Mouse (Mus musculus) intestine, embryonic 16.5 days (tissue): ENCODE measurements around the gene Ppara. TPM values are rescaled to one million over a fixed set of nuclear protein-coding genes. Genes with fewer than 3 reads are reported as not detected.

Experiments
- ATAC-seq: fragments of 200-750 bp; cut with Nextera tagmentation; 2 replicates; pipeline ENCODE4 v1.8.0; 2017; ENCODE audit warnings: moderate TSS enrichment, moderate library complexity
- H3K27ac ChIP-seq: fragments of 300-500 bp; sonication (generic); 2 replicates; pipeline ENCODE4 v1.5.1; 2014; ENCODE audit warnings: mild to moderate bottlenecking, low read length
- H3K27me3 ChIP-seq: fragments of 300-500 bp; sonication (generic); replicated peaks from 2 replicates; pipeline ENCODE4 v1.6.1; 2014; ENCODE audit warnings: low read length, control low read depth, mixed read lengths; ENCODE audit not compliant: control insufficient read depth, insufficient read depth
- H3K36me3 ChIP-seq: fragments of 300-500 bp; sonication (generic); 2 replicates; pipeline ENCODE4 v1.6.1; 2014; ENCODE audit warnings: low read length, control low read depth; ENCODE audit not compliant: control insufficient read depth, insufficient read depth
- H3K4me1 ChIP-seq: fragments of 300-500 bp; sonication (generic); 2 replicates; pipeline ENCODE4 v1.6.1; 2014; ENCODE audit warnings: low read length, control low read depth, mixed read lengths; ENCODE audit not compliant: control insufficient read depth, insufficient read depth
- H3K4me2 ChIP-seq: fragments of 300-500 bp; sonication (generic); 2 replicates; pipeline ENCODE4 v1.6.1; 2014; ENCODE audit warnings: low read depth, low read length, control low read depth
- H3K4me3 ChIP-seq: fragments of 300-500 bp; sonication (generic); 2 replicates; pipeline ENCODE4 v1.5.1; 2014; ENCODE audit warnings: mild to moderate bottlenecking, low read length
- H3K9ac ChIP-seq: fragments of 300-500 bp; sonication (generic); 2 replicates; pipeline ENCODE4 v1.6.1; 2014; ENCODE audit warnings: low read depth, low read length
- H3K9me3 ChIP-seq: fragments of 300-500 bp; sonication (generic); 2 replicates; pipeline ENCODE4 v1.6.1; 2016; ENCODE audit warnings: low read length, control low read depth; ENCODE audit not compliant: control insufficient read depth
- WGBS: fragments of 180-500 bp; shearing (Covaris S2); extraction: QIAGEN DNeasy Blood & Tissue Kit; methylation state at CpG from one replicate; pipeline ENCODE4 v1.1.7; 2014; 5-methylcytosine and 5-hydroxymethylcytosine counted together
- polyA plus RNA-seq: library from polyadenylated mRNA; unstranded; fragments of >200 nt; fragmentation: Nextera tagmentation; extraction: Ambion mirVana; gene quantifications from 2 replicates; pipeline ENCODE4 v1.2.1, GENCODE M21; 2015

The Ppara gene
- polyA plus RNA-seq, 1 experiment from 2014 or later = 31.0 TPM

DNA sequence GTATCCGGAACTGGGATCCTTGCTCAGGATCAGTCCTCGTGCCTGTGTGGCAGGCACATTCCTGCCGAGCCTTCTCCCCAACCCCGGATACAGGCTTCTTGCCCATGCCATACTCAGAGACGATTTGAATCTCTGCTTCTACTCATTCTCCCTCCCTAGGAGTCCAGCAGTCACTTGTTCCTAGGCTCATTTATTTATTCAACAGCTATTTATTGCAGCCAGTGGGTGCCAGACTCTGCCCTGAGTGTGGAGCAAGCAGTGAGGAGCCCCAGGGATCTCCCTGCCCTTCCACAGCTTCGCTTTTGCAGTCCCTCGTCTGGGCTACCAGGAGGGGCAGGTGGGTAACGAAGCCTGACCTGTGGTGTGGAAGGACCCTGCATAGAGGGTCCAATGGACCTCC lies 11.4 kb downstream of the Ppara start:
- peak overlapping the region; percentile 56 for H3K9ac ChIP-seq
- H3K9me3 ChIP-seq = no peaks in the 10 kb centered on the region
- no peaks in the 10 kb centered on the region for H3K36me3 ChIP-seq
- H3K4me2 ChIP-seq = peak overlapping the region; percentile 42
- ATAC-seq = peak; percentile 51
- no peaks in the 10 kb centered on the region for H3K27me3 ChIP-seq
- peaks cover 8% of the 10 kb centered on the region for H3K4me1 ChIP-seq
- H3K27ac ChIP-seq = peak overlapping the region; percentile 35
- no peak overlapping the region for H3K4me3 ChIP-seq
- 60% methylated on average over 8 of the region's 8 CpGs for WGBS

DNA sequence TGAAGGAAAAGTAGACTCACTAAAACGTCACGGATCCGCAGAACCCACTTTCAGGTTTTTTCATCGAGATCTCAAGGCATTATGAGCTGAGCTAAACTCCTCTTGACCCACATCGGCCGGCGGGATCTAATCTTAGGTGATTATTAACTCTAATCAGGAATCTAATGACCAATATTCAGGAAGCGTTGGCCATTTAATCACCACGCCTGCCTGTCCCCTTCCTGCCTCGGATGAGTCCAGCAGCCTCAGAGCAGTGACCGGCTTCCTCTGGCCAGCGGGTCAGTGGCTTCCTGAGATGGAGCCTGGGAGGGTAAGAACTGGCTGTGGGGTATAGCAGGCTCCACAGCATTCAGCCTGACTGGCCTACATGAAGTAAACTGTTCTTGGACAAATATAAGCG lies 11.9 kb downstream of the Ppara start:
- Histone ChIP-seq H3K36me3 (no peaks in the 10 kb centered on the region), H3K4me3 (no peak overlapping the region), H3K4me1 (peaks cover 8% of the 10 kb centered on the region), H3K9me3 (no peaks in the 10 kb centered on the region), H3K27me3 (no peaks in the 10 kb centered on the region), H3K9ac (peak overlapping the region; percentile 56), H3K27ac (0 out of 2 replicates have a peak overlapping the region, but pooled peaks have one; percentile 35), H3K4me2 (peak overlapping the region; percentile 42)
- ATAC-seq = peak; percentile 32
- 53% methylated on average over 13 of the region's 13 CpGs for WGBS

- Histone ChIP-seq H3K9me3 (no peaks in the 10 kb centered on the region), H3K36me3 (no peaks in the 10 kb centered on the region), H3K9ac (no peak overlapping the region), H3K4me1 (peaks cover 8% of the 10 kb centered on the region), H3K4me2 (no peak overlapping the region), H3K4me3 (no peak overlapping the region), H3K27ac (no peak overlapping the region), H3K27me3 (no peaks in the 10 kb centered on the region)
- 84% methylated on average over 5 of the region's 5 CpGs for WGBS
- ATAC-seq = no peak
These were observed 13.2 kb downstream of the Ppara start for GRCm38 (mm10) chr15:85747951-85748350.

DNA sequence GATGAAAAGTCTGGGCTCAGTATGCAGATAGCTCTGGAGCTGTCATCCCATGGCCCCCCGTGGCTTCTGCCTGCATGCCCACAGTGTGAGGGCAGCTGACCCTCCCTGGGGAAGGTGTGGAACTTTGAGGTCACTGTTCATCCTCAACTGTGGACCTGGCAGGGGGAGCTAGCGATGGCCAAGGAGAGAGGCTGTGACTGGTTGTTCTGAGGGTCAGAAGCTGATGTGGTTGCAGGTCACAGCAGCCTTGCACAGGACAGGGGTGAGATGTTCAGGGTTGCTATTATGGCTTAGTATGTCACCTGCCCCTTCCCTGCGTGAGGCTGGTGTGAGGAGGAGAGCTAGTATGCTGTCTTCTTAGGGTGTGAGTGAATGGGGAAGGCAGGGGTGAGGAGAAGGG lies 13.7 kb downstream of the Ppara start:
- Histone ChIP-seq H3K36me3 (no peaks in the 10 kb centered on the region), H3K27me3 (no peaks in the 10 kb centered on the region), H3K27ac (no peak overlapping the region), H3K4me2 (no peak overlapping the region), H3K4me1 (peaks cover 4% of the 10 kb centered on the region), H3K4me3 (no peak overlapping the region), H3K9ac (no peak overlapping the region), H3K9me3 (no peaks in the 10 kb centered on the region)
- 78% methylated on average over 3 of the region's 3 CpGs for WGBS
- no peak for ATAC-seq

GRCm38 (mm10) chr15:85749141-85749540 lies 14.4 kb downstream of the Ppara start:
- no peaks in the 10 kb centered on the region for H3K27me3 ChIP-seq
- no peak overlapping the region for H3K4me2 ChIP-seq
- 90% methylated on average over 9 of the region's 9 CpGs for WGBS
- peak; percentile 18 for ATAC-seq
- H3K9me3 ChIP-seq = no peaks in the 10 kb centered on the region
- H3K27ac ChIP-seq = no peak overlapping the region
- H3K4me1 ChIP-seq = peaks cover 2% of the 10 kb centered on the region; the same call in 1 of the 2 replicates
- H3K4me3 ChIP-seq = no peak overlapping the region
- no peaks in the 10 kb centered on the region for H3K36me3 ChIP-seq
- no peak overlapping the region for H3K9ac ChIP-seq

DNA sequence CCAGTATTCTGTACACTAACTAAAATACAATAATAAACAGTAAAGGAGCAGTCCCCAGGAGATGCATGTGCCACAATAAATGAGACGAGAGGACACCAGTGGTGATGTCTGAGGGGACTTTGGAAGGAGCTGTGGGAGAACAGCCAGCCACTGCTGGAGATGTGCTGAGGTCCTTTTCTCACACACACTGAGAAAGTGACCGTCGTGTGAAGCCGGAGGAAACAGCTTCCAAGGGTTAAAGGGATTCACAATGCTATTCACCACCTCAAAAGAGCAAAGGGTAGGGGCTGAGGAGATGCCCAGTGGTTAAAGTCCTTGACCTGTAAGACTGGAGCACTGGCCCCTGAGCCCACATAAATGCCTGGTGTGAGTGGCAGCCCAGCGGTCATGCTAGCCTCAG lies 15.3 kb downstream of the Ppara start:
- Histone ChIP-seq H3K4me1 (peaks cover 5% of the 10 kb centered on the region; the same call in 1 of the 2 replicates), H3K9ac (no peak overlapping the region), H3K4me3 (no peak overlapping the region), H3K4me2 (no peak overlapping the region), H3K36me3 (no peaks in the 10 kb centered on the region), H3K27me3 (no peaks in the 10 kb centered on the region), H3K9me3 (no peaks in the 10 kb centered on the region), H3K27ac (no peak overlapping the region)
- no peak for ATAC-seq
- WGBS = 89% methylated on average over 5 of the region's 5 CpGs

- Histone ChIP-seq H3K9ac (no peak overlapping the region), H3K4me3 (no peak overlapping the region), H3K27ac (no peak overlapping the region), H3K36me3 (no peaks in the 10 kb centered on the region), H3K4me2 (no peak overlapping the region), H3K9me3 (peaks cover 3% of the 10 kb centered on the region; the same call in 1 of the 2 replicates), H3K4me1 (peaks cover 5% of the 10 kb centered on the region; the same call in 1 of the 2 replicates), H3K27me3 (no peaks in the 10 kb centered on the region)
- ATAC-seq = no peak
- 65% methylated on average over 2 of the region's 2 CpGs for WGBS
These were observed 17.9 kb downstream of the Ppara start for GRCm38 (mm10) chr15:85752655-85753054.

GRCm38 (mm10) chr15:85754033-85754650 lies 19.4 kb downstream of the Ppara start:
- Histone ChIP-seq H3K36me3 (0 out of 2 replicates have a peak, but pooled peaks cover 4% of the 10 kb centered on the region), H3K9me3 (peaks cover 8% of the 10 kb centered on the region; the same call in 1 of the 2 replicates), H3K27ac (no peak overlapping the region; the same call in 1 of the 2 replicates), H3K9ac (no peak overlapping the region), H3K27me3 (no peaks in the 10 kb centered on the region), H3K4me1 (peaks cover 4% of the 10 kb centered on the region; the same call in 1 of the 2 replicates), H3K4me3 (no peak overlapping the region), H3K4me2 (peak overlapping the region; percentile 6; the same call in 1 of the 2 replicates)
- ATAC-seq = peak; percentile 87
- 73% methylated on average over 1 of the region's 1 CpGs for WGBS

GRCm38 (mm10) chr15:85755214-85755613 lies 20.4 kb downstream of the Ppara start:
- no peaks in the 10 kb centered on the region for H3K27me3 ChIP-seq
- no peak for ATAC-seq
- WGBS = 56% methylated on average over 6 of the region's 6 CpGs

More at GRCm38 (mm10) chr15:85755214-85755613, 20.4 kb downstream of the Ppara start:
- H3K27ac ChIP-seq = no peak overlapping the region
- H3K36me3 ChIP-seq = 0 out of 2 replicates have a peak, but pooled peaks cover 4% of the 10 kb centered on the region
- no peak overlapping the region for H3K4me2 ChIP-seq
- H3K9me3 ChIP-seq = peaks cover 8% of the 10 kb centered on the region; the same call in 1 of the 2 replicates
- no peak overlapping the region for H3K4me3 ChIP-seq
- H3K9ac ChIP-seq = no peak overlapping the region
- peaks cover 3% of the 10 kb centered on the region; the same call in 1 of the 2 replicates for H3K4me1 ChIP-seq
